Mouse (Mus musculus) liver, embryonic 11.5 days (tissue): ENCODE data around the gene B3galt4. TPM values are rescaled to one million over a fixed set of nuclear protein-coding genes. Genes with fewer than 3 reads are reported as not detected.
A peak's percentile ranks its signal among the peaks of the same experiment; 100 is the strongest.

Source experiments
- ATAC-seq: fragments of 200-750 bp; cut with Nextera tagmentation; replicated peaks from 2 replicates; pipeline ENCODE4 v1.8.0; 2017; ENCODE audit warnings: moderate number of reproducible peaks, mild to moderate bottlenecking, moderate TSS enrichment, moderate library complexity; ENCODE audit not compliant: low FRiP score
- DNase-seq: peaks from one replicate; pipeline ENCODE4 v3.0.0-alpha.2; 2017; ENCODE audit warnings: low spot score
- H3K27ac ChIP-seq: fragments of 300-500 bp; sonication (generic); 2 replicates; pipeline ENCODE4 v1.5.1; 2014; ENCODE audit warnings: mild to moderate bottlenecking, low read depth, low read length, control low read depth
- H3K27me3 ChIP-seq: fragments of 300-500 bp; sonication (generic); replicated peaks from 2 replicates; pipeline ENCODE4 v1.6.1; 2014; ENCODE audit warnings: low read length, mixed read lengths; ENCODE audit not compliant: control insufficient read depth, insufficient read depth
- H3K36me3 ChIP-seq: fragments of 300-500 bp; sonication (generic); 2 replicates; pipeline ENCODE4 v1.6.1; 2014; ENCODE audit warnings: mild to moderate bottlenecking, low read length, moderate library complexity, mixed read lengths; ENCODE audit not compliant: control insufficient read depth, insufficient read depth
- H3K4me1 ChIP-seq: fragments of 300-500 bp; sonication (generic); replicated peaks from 2 replicates; pipeline ENCODE4 v1.6.1; 2014; ENCODE audit warnings: low read length, mixed read lengths; ENCODE audit not compliant: control insufficient read depth, insufficient read depth
- H3K4me2 ChIP-seq: fragments of 300-500 bp; sonication (generic); 2 replicates; pipeline ENCODE4 v1.6.1; 2014; ENCODE audit warnings: mild to moderate bottlenecking, control low read depth, moderate library complexity
- H3K4me3 ChIP-seq: fragments of 300-500 bp; sonication (generic); 2 replicates; pipeline ENCODE4 v1.5.1; 2014; ENCODE audit warnings: low read depth, low read length, control low read depth
- H3K9ac ChIP-seq: fragments of 300-500 bp; sonication (generic); 2 replicates; pipeline ENCODE4 v1.6.1; 2014; ENCODE audit warnings: low read depth, low read length, control low read depth
- H3K9me3 ChIP-seq: fragments of 300-500 bp; sonication (generic); 2 replicates; pipeline ENCODE4 v1.6.1; 2016; ENCODE audit warnings: low read length, inconsistent platforms, mixed read lengths; ENCODE audit not compliant: control insufficient read depth
- WGBS: fragments of 180-500 bp; shearing (Covaris S2); extraction: QIAGEN DNeasy Blood & Tissue Kit; methylation state at CpG from one replicate; pipeline ENCODE4 v1.1.7; 2014; 5-methylcytosine and 5-hydroxymethylcytosine counted together
- polyA plus RNA-seq: library from polyadenylated mRNA; unstranded; fragments of >200 nt; fragmentation: Nextera tagmentation; extraction: Ambion mirVana; gene quantifications from 2 replicates; pipeline ENCODE4 v1.2.1, GENCODE M21; 2014

The B3galt4 gene
- polyA plus RNA-seq, 1 experiment from 2014 or later: 2.9 TPM

DNA sequence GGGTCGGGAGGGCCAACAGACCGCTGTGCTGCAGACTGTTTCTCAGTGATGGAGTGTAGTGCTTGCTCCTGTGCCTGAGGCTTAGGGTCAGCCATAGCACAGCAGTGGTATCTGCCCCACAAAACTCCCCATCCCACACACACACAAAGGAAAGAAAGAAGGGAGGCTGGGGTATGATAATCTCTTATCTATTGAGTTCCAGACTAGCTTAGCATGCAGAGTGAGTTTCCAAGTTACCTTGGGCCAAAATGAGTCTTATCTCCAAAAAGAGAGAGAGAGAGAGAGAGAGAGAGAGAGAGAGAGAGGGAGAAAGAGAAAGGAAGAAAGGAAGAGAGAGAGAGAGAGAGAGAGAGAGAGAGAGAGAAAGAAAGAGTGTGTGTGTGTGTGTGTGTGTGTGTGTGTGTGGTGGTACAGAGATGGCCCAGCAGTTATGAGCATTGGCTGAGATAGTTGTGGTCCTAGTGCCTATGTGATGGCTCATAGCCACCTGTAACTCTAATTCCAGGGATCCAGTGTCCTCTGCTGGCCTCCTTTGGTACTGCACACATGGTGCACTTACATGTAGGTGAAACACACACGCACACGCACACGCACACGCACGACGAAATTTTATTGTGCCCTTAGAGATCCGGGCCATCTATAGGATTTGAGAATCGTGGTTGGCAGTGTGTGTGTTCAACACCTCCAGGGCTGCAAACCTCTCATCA, 26.6 kb downstream of the B3galt4 start:
- peak overlapping the region; percentile 29 for H3K4me2 ChIP-seq
- WGBS: 75% methylated on average over 10 of the region's 10 CpGs

DNA sequence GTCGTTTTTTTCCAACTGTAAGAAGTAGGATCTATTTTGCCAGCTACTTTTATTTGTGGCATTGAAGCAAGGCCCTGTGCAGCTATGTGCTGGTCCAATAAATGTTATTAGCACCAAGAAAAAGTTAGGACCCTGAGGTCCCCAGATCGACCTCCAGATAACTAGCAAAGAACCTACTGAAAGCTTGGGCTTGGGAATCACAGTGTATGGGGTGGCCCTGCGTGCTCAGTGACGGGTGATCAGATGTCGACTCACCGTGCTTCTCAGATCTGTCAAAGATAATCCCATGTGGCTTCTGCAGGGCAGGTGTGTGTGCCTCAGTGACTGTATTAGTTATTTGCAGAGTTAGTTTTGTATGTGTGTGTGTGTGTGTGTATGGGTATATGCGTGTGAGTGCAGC, 29.9 kb downstream of the B3galt4 start:
- H3K27ac ChIP-seq: no peak overlapping the region
- H3K4me2 ChIP-seq: peak overlapping the region; percentile 100
- H3K36me3 ChIP-seq: peaks cover 20% of the 10 kb centered on the region
- ATAC-seq (no peak), DNase-seq (no peak)
- H3K9ac ChIP-seq: no peak overlapping the region
- peak overlapping the region; percentile 83; the same call in 1 of the 2 replicates for H3K4me3 ChIP-seq
- peaks cover 31% of the 10 kb centered on the region for H3K4me1 ChIP-seq
- H3K9me3 ChIP-seq: 0 out of 2 replicates have a peak, but pooled peaks cover 2% of the 10 kb centered on the region
- WGBS: 82% methylated on average over 7 of the region's 7 CpGs
- H3K27me3 ChIP-seq: no peaks in the 10 kb centered on the region

More for the DNA sequence above, 26.6 kb downstream of the B3galt4 start:
- no peaks in the 10 kb centered on the region for H3K27me3 ChIP-seq
- H3K27ac ChIP-seq: peak overlapping the region; percentile 59
- no peak overlapping the region for H3K9ac ChIP-seq
- peak overlapping the region; percentile 7; the same call in 1 of the 2 replicates for H3K4me3 ChIP-seq
- peaks cover 9% of the 10 kb centered on the region; the same call in 1 of the 2 replicates for H3K36me3 ChIP-seq
- no peak for DNase-seq
- H3K9me3 ChIP-seq: no peaks in the 10 kb centered on the region
- H3K4me1 ChIP-seq: peaks cover 23% of the 10 kb centered on the region
- ATAC-seq: peak; percentile 46

DNA sequence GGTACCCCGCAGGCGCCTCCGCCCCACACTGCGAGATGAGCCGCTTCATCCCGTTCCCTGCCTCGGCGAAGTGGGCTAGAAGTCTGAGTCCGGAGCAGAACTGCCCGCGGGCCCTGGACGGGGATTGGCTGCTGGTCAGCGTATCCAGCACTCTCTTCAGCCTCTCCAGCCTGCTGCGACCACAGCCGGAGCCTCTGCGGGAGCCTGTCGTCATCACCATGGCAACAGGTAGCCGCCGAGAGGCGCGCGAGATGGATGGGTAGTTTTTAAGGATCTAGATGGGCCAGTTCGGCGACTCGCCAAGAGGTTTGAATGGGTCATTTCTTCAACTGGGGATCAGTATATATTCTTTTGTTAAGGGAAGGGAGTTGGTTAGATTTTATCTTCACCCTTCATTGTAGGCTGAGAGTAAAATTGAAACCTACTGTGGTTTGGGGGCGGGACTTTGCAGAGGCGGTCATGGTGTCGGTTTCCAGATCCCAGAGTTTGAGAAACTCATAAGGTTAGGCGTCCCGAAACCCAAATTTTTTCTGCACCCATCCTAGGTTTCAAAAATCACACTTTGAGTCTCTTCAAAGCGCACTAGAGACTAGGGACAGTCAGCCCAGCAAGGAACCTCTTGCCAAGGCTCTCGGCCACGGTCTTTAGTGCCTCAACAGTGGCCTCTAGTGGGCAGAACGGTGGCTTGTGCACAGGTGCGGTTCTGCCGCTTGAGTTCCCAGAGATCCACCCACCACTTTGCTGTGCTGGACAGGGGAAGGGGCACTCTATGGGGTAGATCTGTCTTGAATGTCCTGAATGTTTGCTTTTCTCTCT, 30.8 kb downstream of the B3galt4 start:
- peak overlapping the region; percentile 83 for H3K4me3 ChIP-seq
- peak overlapping the region; percentile 100 for H3K4me2 ChIP-seq
- WGBS: under 1% methylated on average over 36 of the region's 36 CpGs
- peaks cover 17% of the 10 kb centered on the region for H3K36me3 ChIP-seq
- H3K4me1 ChIP-seq: peaks cover 31% of the 10 kb centered on the region
- no peaks in the 10 kb centered on the region for H3K27me3 ChIP-seq
- DNase-seq (peak; percentile 79), ATAC-seq (peak; percentile 22; the same call in 1 of the 2 replicates)
- H3K9ac ChIP-seq: peak overlapping the region; percentile 86
- 0 out of 2 replicates have a peak, but pooled peaks cover 2% of the 10 kb centered on the region for H3K9me3 ChIP-seq
- peak overlapping the region; percentile 91; the same call in 1 of the 2 replicates for H3K27ac ChIP-seq

DNA sequence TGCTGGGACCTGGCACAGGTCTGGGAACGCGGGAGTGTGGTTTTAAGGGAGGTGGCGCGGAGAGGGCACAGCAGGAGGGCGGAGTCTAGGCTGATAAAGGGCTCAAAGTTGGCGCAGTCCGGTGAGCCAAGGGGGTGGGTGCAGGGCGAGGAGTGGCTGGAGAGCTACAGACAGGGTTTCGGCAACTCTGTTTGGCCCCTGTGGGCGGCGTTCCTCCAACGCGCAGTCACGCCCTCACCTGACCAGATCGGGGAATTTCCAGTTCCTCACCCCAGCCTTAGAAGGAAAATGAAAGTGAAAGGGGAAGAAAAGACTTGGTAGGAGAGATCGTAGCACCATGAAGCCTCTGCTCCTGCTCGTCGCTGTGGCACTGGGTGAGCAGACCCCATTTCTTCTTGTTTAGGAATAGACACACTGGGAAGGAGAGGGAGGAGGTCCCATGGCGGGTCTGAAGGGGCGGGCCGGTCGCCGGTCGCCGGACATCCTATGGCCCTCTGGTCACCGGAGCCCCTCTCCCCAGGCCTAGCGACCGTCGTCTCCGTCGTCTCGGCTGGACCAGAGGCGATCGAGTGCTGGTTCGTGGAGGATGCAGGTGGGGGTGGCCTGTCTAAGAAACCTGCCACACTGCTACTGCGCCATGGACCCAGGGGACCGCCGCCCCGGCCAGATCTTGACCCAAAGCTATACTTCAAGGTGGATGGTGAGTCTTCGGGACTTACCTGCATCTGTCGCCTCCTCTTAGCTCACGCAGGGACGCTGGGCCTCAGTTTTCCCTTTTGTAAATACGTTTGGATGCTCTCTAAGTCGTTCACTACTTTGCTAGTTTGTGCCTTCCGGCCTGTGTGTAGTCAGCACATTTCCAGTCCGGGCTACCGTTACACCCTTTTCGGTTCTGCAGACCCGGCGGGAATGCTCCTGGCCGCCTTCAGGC, 31.7 kb downstream of the B3galt4 start:
- peak overlapping the region; percentile 83 for H3K4me3 ChIP-seq
- under 1% methylated on average over 52 of the region's 52 CpGs for WGBS
- peak overlapping the region; percentile 86 for H3K9ac ChIP-seq
- H3K4me2 ChIP-seq: peak overlapping the region; percentile 100
- peak overlapping the region; percentile 91 for H3K27ac ChIP-seq
- DNase-seq (peak; percentile 83), ATAC-seq (peak; percentile 72)
- H3K9me3 ChIP-seq: 0 out of 2 replicates have a peak, but pooled peaks cover 2% of the 10 kb centered on the region
- peaks cover 38% of the 10 kb centered on the region for H3K4me1 ChIP-seq
- H3K27me3 ChIP-seq: no peaks in the 10 kb centered on the region
- peaks cover 16% of the 10 kb centered on the region for H3K36me3 ChIP-seq

DNA sequence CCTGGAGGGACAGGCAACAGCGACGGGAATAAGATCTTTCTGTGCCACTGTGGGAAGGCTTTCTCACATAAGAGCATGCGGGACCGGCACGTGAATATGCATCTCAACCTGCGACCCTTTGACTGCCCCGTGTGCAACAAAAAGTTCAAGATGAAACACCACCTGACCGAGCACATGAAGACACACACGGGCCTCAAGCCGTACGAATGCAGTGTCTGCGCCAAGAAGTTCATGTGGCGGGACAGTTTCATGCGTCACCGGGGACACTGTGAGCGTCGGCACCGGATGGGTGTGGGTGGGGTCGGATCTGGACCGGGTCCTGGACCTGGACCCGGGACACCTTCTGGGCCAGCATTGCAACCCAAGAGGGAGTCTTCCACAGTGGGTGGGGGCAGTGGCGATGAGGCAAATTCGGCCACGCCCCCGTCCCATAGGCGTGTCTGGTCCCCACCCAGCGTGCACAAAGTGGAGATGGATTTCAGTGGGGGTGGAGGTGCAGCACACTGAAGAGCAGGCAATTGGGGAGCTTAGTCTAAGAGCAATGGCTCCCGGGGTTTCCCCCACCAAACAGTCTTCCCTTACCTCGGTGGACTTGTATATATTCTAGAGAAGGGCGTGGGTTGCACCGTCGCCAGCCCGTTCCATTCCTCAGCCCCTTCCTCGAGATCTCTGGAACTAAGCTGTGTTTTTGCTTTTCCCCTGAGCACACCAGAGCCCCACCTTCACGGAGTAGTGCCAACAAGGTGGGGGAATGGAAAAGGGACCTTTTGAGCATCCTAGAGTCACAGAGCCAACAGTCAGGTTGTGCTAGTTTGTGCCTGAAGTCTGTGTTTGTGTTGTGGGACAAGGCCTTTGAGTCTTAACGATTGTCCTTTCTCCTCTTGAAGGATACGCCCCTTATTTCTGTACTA, 32.7 kb downstream of the B3galt4 start:
- ATAC-seq: peak; percentile 1; the same call in 1 of the 2 replicates

DNA sequence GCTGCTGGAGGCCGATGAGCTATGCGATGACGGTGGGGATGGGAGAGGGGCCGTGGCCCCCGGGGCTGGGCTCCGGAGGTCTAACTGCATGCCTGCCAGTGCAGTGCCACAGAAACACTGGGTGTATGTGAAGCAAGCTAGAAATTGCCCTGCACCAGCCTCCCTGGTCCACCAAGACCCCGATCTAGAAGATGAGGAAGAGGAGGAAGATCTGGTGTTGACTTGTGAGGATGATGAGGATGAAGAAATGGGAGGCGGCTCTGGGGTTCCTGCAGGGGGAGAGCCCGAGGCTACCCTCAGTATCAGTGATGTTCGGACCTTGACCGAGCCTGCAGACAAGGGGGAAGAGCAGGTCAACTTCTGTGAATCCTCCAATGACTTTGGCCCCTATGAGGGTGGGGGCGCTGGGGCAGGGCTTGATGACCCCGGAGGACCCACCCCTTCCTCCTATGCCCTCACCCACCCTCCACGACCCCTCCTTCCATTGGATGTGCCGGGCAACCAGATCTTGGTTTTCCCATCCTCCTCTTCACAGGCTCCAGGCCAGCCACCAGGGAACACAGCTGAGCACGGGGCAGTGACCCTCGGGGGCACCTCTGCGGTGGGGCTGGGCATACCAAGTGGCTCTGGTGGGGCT, 33.5 kb downstream of the B3galt4 start:
- WGBS: 80% methylated on average over 18 of the region's 18 CpGs
- peaks cover 32% of the 10 kb centered on the region for H3K36me3 ChIP-seq
- peak overlapping the region; percentile 66 for H3K4me3 ChIP-seq
- no peak for DNase-seq
- peaks cover 32% of the 10 kb centered on the region for H3K4me1 ChIP-seq
- H3K27ac ChIP-seq: peak overlapping the region; percentile 32; the same call in 1 of the 2 replicates
- H3K27me3 ChIP-seq: no peaks in the 10 kb centered on the region
- H3K4me2 ChIP-seq: peak overlapping the region; percentile 100
- H3K9me3 ChIP-seq: 0 out of 2 replicates have a peak, but pooled peaks cover 2% of the 10 kb centered on the region
- 0 out of 2 replicates have a peak overlapping the region, but pooled peaks have one; percentile 25 for H3K9ac ChIP-seq
- no peak for ATAC-seq

More for the DNA sequence above, 32.7 kb downstream of the B3galt4 start:
- H3K9me3 ChIP-seq: 0 out of 2 replicates have a peak, but pooled peaks cover 2% of the 10 kb centered on the region
- peak overlapping the region; percentile 91 for H3K27ac ChIP-seq
- peak overlapping the region; percentile 100 for H3K4me2 ChIP-seq
- peaks cover 33% of the 10 kb centered on the region for H3K4me1 ChIP-seq
- no peak for DNase-seq
- H3K36me3 ChIP-seq: peaks cover 27% of the 10 kb centered on the region
- no peaks in the 10 kb centered on the region for H3K27me3 ChIP-seq
- peak overlapping the region; percentile 86 for H3K9ac ChIP-seq
- peak overlapping the region; percentile 83 for H3K4me3 ChIP-seq
- 52% methylated on average over 37 of the region's 37 CpGs for WGBS
